Mouse (Mus musculus): Measurements from ENCODE around the gene Cdipt. TPM values are rescaled to one million over a fixed set of nuclear protein-coding genes. Genes with fewer than 3 reads are reported as not detected.

Cdipt gene
- 143 TPM for polyA plus RNA-seq (2017; shearing (Covaris generic))

GRCm38 (mm10) chr7:126975893-126975949 is at the start of gene Cdipt:
Gene Cdipt (plus strand): TSS chr7:126975914.

GRCm38 (mm10) chr7:126928384-126929037 is 47.2 kb upstream of the Cdipt start, which contains the start of gene Kctd13:
Gene Kctd13 (plus strand): TSS chr7:126928879.

DNA sequence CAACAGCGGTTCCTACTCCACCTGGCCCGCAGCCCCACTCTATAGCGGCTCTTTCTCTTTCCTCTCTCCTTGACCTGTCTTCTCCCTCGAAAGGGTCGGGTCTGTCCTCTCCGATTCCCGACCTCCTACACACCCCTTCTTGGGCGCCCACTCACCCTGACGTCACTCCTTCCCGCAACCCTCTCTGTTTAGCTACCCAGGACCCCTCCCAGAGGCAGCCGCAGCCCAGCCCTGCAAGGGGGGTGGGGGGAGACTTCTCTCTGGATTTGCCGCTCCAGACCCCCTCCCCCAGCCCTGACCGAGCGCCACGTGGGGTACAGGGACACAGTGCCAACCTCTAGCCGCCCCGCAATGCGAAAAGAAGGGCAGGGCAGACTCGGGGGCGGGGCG is 26.3 kb upstream of the Cdipt start, which contains the start of gene Asphd1:
Gene Asphd1 (minus strand): TSS at position 180 of the 390 bp plus-strand sequence.

DNA sequence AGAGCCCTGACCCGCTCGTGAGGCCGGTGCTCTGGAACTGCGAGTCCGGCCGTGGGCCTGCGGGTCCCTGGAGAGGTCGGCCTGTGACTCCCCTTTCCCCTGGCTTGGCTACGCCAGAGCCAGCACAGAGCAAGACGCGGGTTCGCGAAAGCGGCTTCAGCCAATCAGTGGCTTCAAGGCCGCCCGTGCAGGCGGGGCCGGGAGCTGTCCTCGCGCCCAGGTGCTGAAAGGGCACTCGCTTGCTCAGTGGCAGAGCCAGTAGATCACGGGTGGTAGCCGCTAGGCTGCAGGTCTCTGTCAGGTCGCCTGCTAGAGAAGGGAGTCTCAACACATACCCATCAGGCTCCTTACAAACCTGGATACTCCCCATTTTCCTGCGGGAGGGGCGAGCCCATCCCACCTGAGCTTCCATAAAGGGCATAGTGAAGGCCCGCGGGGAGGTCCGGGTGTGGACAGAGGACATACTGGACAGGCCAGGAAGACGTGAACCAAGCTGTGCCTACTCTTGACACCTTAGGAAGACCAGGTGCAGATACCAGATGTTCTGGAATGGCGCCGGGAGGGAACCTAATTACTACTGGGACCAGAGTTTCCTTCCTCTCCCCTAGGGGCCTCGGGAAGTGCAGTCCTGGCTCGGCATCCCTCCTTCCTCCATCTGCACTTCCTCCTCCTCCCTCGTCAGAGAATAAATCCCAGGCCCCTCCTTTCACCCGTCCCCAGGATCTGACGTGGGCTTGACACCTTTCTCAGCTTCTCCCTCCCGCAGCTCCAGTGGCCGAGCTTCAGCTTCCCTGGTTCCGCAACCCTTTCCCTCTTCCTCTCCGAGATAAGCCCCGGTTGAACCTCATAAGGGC is 25.7 kb upstream of the Cdipt start, which contains the start of gene Sez6l2:
Gene Sez6l2 (plus strand): TSS at position 771 of the 854 bp plus-strand sequence.

DNA sequence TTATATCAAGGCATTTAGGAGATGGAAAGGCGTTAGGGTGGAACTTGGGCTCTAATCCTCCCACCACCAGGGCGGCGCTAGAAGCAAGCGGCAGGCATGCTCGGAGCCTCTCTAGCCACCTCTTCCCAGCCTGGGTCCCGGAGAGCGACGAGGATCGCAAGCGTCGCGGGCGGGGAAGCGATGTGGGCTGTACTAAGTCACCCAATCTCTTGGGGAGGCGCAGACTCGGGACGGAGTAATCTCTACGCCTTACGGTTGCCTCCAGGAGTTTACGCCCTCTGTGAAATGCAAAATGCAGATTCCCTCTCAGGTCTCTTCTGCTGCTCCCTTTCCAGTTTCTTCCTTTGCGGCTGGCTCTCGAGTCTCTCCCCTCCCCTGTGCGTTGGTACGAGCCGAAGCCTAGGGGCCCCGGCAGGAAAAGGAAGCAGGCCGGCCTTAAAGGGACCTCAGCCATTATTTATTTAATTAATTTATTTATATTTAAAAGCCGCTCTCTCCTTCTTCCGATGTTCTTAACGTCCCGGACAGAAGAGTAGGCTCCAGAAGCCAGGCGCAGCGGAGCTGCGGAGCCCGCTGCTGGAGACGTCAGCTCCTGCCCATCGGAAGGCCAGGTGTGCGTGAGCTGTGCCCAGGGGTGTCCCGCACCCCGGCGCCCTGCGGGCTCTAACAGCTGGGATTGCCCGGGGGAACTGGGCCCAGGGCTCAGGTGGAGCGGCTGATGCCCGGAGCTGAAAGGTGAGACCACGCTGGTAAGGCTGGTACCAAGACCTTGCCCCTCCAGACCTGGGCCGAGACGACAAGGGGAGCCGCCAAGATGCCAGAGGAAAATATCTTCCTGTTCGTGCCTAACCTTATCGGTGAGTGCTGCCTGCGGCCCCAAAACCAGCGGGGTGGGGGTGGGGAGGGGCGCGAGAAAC is 494 bp downstream of the Cdipt start, which contains the start of gene Cdiptos:
Gene Cdiptos (minus strand): TSS at position 149 of the 917 bp plus-strand sequence.

DNA sequence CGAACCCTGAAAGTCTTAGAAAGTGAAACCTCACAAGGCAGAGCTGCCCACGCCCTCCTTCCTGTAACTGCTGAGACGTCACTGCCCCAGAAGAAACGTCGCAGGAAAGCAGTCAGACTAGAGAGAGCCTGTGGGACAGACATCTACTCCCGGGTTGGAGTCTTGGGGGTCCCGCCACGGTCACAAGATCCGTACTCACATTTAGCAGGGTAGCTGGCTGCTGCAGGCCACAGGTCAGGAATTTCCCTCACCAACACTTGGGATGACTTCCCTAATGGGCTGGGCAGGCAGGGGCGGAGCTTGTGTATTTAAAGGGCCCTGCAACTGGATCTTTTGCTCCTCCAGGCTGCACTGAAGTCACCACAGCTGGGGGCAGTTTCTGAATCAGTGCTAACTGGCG is 38.6 kb downstream of the Cdipt start, which contains the start of gene Mvp:
Gene Mvp (minus strand): TSS at position 302 of the 400 bp plus-strand sequence.

DNA sequence TGATC is 40.6 kb downstream of the Cdipt start, which contains the start of gene Pagr1b:
Gene Pagr1b (minus strand): TSS at position 4 of the 5 bp plus-strand sequence.

GRCm38 (mm10) chr7:127016971-127017949 is 41.5 kb downstream of the Cdipt start, which contains the start of gene Pagr1a:
Gene Pagr1a (minus strand): TSS chr7:127017352.

DNA sequence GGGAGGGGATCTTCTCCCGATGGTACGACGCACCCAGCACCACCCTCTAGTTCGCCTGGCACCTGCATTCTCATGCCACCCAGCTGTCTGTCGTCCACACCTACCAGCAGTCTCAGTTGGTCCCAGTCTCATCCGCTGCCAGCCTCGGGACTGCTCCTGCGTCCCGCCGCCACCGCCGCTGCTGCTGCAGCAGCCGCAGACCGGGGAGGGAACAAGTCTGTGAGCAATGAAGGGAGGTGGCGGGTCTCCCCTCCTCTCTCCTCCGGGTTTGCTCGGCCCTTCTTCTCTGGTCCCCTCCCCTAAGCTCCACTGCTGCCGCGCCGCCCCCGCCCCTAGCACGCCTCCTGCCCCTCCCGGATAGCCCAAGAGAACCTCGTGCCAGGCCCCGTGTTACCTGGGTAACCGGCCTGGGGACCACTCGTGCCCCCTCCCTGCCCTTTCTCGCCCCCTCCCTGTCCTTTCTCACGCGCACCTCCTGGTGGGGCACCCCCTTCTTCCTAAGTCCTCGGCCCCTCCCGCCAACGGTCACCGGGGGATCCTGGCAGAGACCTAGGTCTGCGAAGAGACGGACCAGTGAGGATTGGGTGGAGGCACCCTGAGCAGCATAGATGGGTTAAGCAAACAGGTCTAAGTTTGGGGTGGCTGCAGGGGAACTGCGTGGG is 45.3 kb downstream of the Cdipt start, which contains the start of the genes Gm42742 and Prrt2:
Gene Gm42742 (minus strand): TSS at position 197 of the 662 bp plus-strand sequence.
Gene Prrt2 (minus strand): TSS at position 311 of the 662 bp plus-strand sequence.

GRCm38 (mm10) chr7:127026984-127027726 is 51.4 kb downstream of the Cdipt start, which contains the start of gene Maz:
Gene Maz (minus strand): TSS chr7:127027037.

Other genes with a start within 250 kb of the Cdipt start
- 20.2 TPM for gene Mapk3, start 216.3 kb upstream of the Cdipt start, polyA plus RNA-seq (2017; shearing (Covaris generic))
- gene Gdpd3, start 209.6 kb upstream of the Cdipt start, polyA plus RNA-seq (2017; shearing (Covaris generic)) = 0.81 TPM
- 416 TPM for gene Ypel3, start 199.0 kb upstream of the Cdipt start, polyA plus RNA-seq (2017; shearing (Covaris generic))
- 5.2 TPM for gene Tbx6, start 194.4 kb upstream of the Cdipt start, polyA plus RNA-seq (2017; shearing (Covaris generic))
- gene Ppp4c, start 183.4 kb upstream of the Cdipt start, polyA plus RNA-seq (2017; shearing (Covaris generic)) = 341 TPM
- gene Fam57b, start 178.2 kb upstream of the Cdipt start, polyA plus RNA-seq (2017; shearing (Covaris generic)) = not detected
- not detected for gene 4930451I11Rik, start 144.3 kb upstream of the Cdipt start, polyA plus RNA-seq (2017; shearing (Covaris generic))
- not detected for gene Doc2a, start 128.5 kb upstream of the Cdipt start, polyA plus RNA-seq (2017; shearing (Covaris generic))
- gene Hirip3, start 113.9 kb upstream of the Cdipt start, polyA plus RNA-seq (2017; shearing (Covaris generic)) = 10.0 TPM
- 49.0 TPM for gene Ino80e, start 113.5 kb upstream of the Cdipt start, polyA plus RNA-seq (2017; shearing (Covaris generic))
- gene Taok2, start 91.2 kb upstream of the Cdipt start, polyA plus RNA-seq (2017; shearing (Covaris generic)) = 44.2 TPM
- 32.2 TPM for gene Tmem219, start 53.0 kb upstream of the Cdipt start, polyA plus RNA-seq (2017; shearing (Covaris generic))
- 37.5 TPM for gene Kctd13, start 47.0 kb upstream of the Cdipt start, polyA plus RNA-seq (2017; shearing (Covaris generic))
- not detected for gene Asphd1, start 26.3 kb upstream of the Cdipt start, polyA plus RNA-seq (2017; shearing (Covaris generic))
- gene Sez6l2, start 25.4 kb upstream of the Cdipt start, polyA plus RNA-seq (2017; shearing (Covaris generic)) = 0.36 TPM
- 0.70 TPM for gene Cdiptos, start 184 bp downstream of the Cdipt start, polyA plus RNA-seq (2017; shearing (Covaris generic))
- 34.6 TPM for gene Mvp, start 38.7 kb downstream of the Cdipt start, polyA plus RNA-seq (2017; shearing (Covaris generic))
- 2.0 TPM for gene Pagr1b, start 40.6 kb downstream of the Cdipt start, polyA plus RNA-seq (2017; shearing (Covaris generic))
- gene Pagr1a, start 41.4 kb downstream of the Cdipt start, polyA plus RNA-seq (2017; shearing (Covaris generic)) = 34.0 TPM
- 30.6 TPM for gene Gm42742, start 45.2 kb downstream of the Cdipt start, polyA plus RNA-seq (2017; shearing (Covaris generic))
- gene Prrt2, start 45.3 kb downstream of the Cdipt start, polyA plus RNA-seq (2017; shearing (Covaris generic)) = 2.7 TPM
- 76.6 TPM for gene Maz, start 51.1 kb downstream of the Cdipt start, polyA plus RNA-seq (2017; shearing (Covaris generic))
- 4.4 TPM for gene Kif22, start 66.6 kb downstream of the Cdipt start, polyA plus RNA-seq (2017; shearing (Covaris generic))
- gene Zg16, start 111.4 kb downstream of the Cdipt start, polyA plus RNA-seq (2017; shearing (Covaris generic)) = not detected
- 117 TPM for gene AI467606, start 115.4 kb downstream of the Cdipt start, polyA plus RNA-seq (2017; shearing (Covaris generic))
- 9.7 TPM for gene Qprt, start 146.3 kb downstream of the Cdipt start, polyA plus RNA-seq (2017; shearing (Covaris generic))
- gene Spn, start 161.9 kb downstream of the Cdipt start, polyA plus RNA-seq (2017; shearing (Covaris generic)) = 42.1 TPM
- 47.5 TPM for gene Cd2bp2, start 220.1 kb downstream of the Cdipt start, polyA plus RNA-seq (2017; shearing (Covaris generic))
- gene Tbc1d10b, start 232.6 kb downstream of the Cdipt start, polyA plus RNA-seq (2017; shearing (Covaris generic)) = 47.3 TPM
- gene Mylpf, start 233.0 kb downstream of the Cdipt start, polyA plus RNA-seq (2017; shearing (Covaris generic)) = 25.5 TPM

All from naive thymus-derived CD4-positive, alpha-beta T cell, adult 5 months (primary cell).